Mouse (Mus musculus) liver, postnatal 0 days (tissue): ENCODE data around the gene Ptcra. TPM values are rescaled to one million over a fixed set of nuclear protein-coding genes. Genes with fewer than 3 reads are reported as not detected.

Experiments used
- ATAC-seq: fragments of 200-750 bp; cut with Nextera tagmentation; 2 replicates; pipeline ENCODE4 v1.8.0; 2017; ENCODE audit warnings: mild to moderate bottlenecking, moderate library complexity
- DNase-seq: peaks from one replicate; pipeline ENCODE4 v3.0.0-alpha.2; 2016
- H3K27ac ChIP-seq: fragments of 300-500 bp; sonication (generic); 2 replicates; pipeline ENCODE4 v1.5.1; 2014; ENCODE audit warnings: antibody characterized with exemption, moderate library complexity, mild to moderate bottlenecking, low read depth
- H3K27me3 ChIP-seq: fragments of 300-500 bp; sonication (generic); 2 replicates; pipeline ENCODE4 v1.6.1; 2014; ENCODE audit warnings: low read length, control low read depth, mixed read lengths; ENCODE audit not compliant: insufficient read depth
- H3K36me3 ChIP-seq: fragments of 300-500 bp; sonication (generic); replicated peaks from 2 replicates; pipeline ENCODE4 v1.6.1; 2014; ENCODE audit warnings: mild to moderate bottlenecking, control low read depth, low read length, moderate library complexity, mixed read lengths; ENCODE audit not compliant: insufficient read depth
- H3K4me1 ChIP-seq: fragments of 300-500 bp; sonication (generic); 2 replicates; pipeline ENCODE4 v1.6.1; 2014; ENCODE audit warnings: antibody characterized with exemption, mild to moderate bottlenecking, control low read depth; ENCODE audit not compliant: insufficient read depth
- H3K4me2 ChIP-seq: fragments of 300-500 bp; sonication (generic); 2 replicates; pipeline ENCODE4 v1.6.1; 2014; ENCODE audit warnings: low read depth, mild to moderate bottlenecking, low read length, moderate library complexity, mixed read lengths
- H3K4me3 ChIP-seq: fragments of 300-500 bp; sonication (generic); 2 replicates; pipeline ENCODE4 v1.5.1; 2014; ENCODE audit warnings: low read depth, low read length
- H3K9ac ChIP-seq: fragments of 300-500 bp; sonication (generic); replicated peaks from 2 replicates; pipeline ENCODE4 v1.6.1; 2014; ENCODE audit warnings: mild to moderate bottlenecking, moderate library complexity
- H3K9me3 ChIP-seq: fragments of 300-500 bp; sonication (generic); 2 replicates; pipeline ENCODE4 v1.6.1; 2016; ENCODE audit warnings: mild to moderate bottlenecking, control low read depth, low read length, mixed read lengths
- CTCF ChIP-seq: sonication (generic); IDR thresholded peaks from 2 replicates; pipeline ENCODE4 v1.5.1; 2016; ENCODE audit warnings: antibody characterized with exemption, low read depth
- EP300 ChIP-seq: IDR thresholded peaks from 2 replicates; pipeline ENCODE4 v1.6.1; 2016; ENCODE audit warnings: antibody characterized with exemption, low read depth, mild to moderate bottlenecking
- WGBS: fragments of 180-500 bp; shearing (Covaris S2); extraction: QIAGEN DNeasy Blood & Tissue Kit; methylation state at CpG from one replicate; pipeline ENCODE4 v1.1.7; 2014; ENCODE audit not compliant: insufficient replicate concordance; 5-methylcytosine and 5-hydroxymethylcytosine counted together
- polyA plus RNA-seq: library from polyadenylated mRNA; unstranded; fragments of >200 nt; fragmentation: Nextera tagmentation; extraction: Ambion mirVana; gene quantifications from 2 replicates; pipeline ENCODE4 v1.2.1, GENCODE M21; 2015

The Ptcra gene
- polyA plus RNA-seq, 1 experiment from 2014 or later: 0.14 TPM

DNA sequence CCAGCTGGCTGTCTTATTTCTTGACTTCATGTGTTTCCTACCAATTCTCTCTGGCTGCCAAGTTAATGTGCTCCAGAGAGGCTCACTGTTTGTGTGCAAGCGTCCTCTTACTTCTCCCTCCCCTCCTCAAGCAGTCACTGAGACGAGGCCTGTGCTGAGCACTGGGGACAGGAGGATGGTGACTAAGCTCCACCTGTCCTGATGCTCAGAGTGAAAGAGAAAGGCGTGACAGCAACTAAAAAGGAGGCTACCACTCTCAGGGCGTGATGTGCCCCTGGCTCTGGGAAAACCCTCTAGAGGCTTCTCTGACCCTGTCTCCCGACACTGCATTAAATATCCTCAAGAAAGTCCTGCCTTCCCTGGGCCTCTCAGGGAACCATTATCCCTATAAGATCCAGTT is 14.2 kb downstream of the Ptcra start:
- no peak for ATAC-seq
- H3K27ac ChIP-seq: no peak overlapping the region
- H3K9me3 ChIP-seq: no peaks in the 10 kb centered on the region
- 85% methylated on average over 5 of the region's 5 CpGs for WGBS
- no peak overlapping the region for H3K9ac ChIP-seq
- no peaks in the 10 kb centered on the region for H3K27me3 ChIP-seq
- peaks cover 36% of the 10 kb centered on the region for H3K4me1 ChIP-seq
- H3K4me3 ChIP-seq: no peak overlapping the region
- peaks cover 16% of the 10 kb centered on the region; the same call in 1 of the 2 replicates for H3K36me3 ChIP-seq
- TF ChIP-seq CTCF (no peak), EP300 (no peak)
- DNase-seq: no peak
- H3K4me2 ChIP-seq: no peak overlapping the region

DNA sequence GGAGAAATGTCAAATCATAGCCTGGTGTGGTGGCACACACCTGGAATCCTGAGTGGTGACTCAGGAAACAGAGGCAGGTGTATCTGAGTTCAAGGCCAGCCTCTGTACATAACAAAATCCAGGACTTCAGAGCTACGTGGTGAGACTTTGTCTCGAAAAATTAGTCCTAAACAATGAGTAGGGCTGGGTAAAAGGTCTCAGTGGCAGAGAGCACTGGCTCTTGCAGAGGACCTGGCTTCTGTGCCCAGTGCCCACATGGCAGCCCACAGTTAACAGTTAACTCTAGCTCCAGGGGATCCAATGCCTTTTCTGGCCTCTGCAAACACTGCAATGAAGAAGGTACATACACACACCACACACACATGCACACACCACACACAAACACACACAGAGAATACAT is 15.7 kb downstream of the Ptcra start:
- DNase-seq: no peak
- ATAC-seq: no peak
- Histone ChIP-seq H3K4me3 (no peak overlapping the region), H3K27ac (peak overlapping the region; percentile 16; the same call in 1 of the 2 replicates), H3K9me3 (no peaks in the 10 kb centered on the region), H3K27me3 (no peaks in the 10 kb centered on the region), H3K36me3 (peaks cover 22% of the 10 kb centered on the region; the same call in 1 of the 2 replicates), H3K9ac (no peak overlapping the region), H3K4me2 (no peak overlapping the region), H3K4me1 (peaks cover 36% of the 10 kb centered on the region)
- TF ChIP-seq EP300: no peak
- TF ChIP-seq CTCF: no peak
- WGBS: 53% methylated on average over 2 of the region's 2 CpGs

DNA sequence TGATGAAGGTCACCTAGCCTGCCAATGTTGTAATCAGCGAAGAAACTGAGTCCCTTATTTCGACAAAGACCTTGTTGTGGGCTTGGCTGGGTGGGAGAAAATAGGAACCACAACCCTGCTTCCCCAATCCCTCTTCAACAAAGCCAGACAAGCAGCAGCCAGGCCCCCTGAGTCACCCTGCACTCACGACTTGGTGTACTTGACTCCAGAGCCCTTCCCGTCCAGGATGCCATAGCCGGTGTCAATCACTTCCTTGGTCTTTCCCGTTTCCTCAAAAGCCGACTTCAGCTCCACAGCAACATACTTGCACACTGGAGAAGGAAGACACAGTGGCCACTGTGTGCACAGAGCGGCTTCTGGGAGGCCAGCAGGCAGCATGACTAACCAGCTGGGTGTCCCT is 16.3 kb downstream of the Ptcra start:
- Histone ChIP-seq H3K4me2 (no peak overlapping the region), H3K27me3 (no peaks in the 10 kb centered on the region), H3K27ac (0 out of 2 replicates have a peak overlapping the region, but pooled peaks have one; percentile 16), H3K36me3 (peaks cover 22% of the 10 kb centered on the region; the same call in 1 of the 2 replicates), H3K9ac (no peak overlapping the region), H3K4me3 (no peak overlapping the region), H3K9me3 (no peaks in the 10 kb centered on the region), H3K4me1 (peaks cover 31% of the 10 kb centered on the region)
- TF ChIP-seq EP300: no peak
- TF ChIP-seq CTCF: no peak
- no peak for DNase-seq
- no peak for ATAC-seq
- 58% methylated on average over 8 of the region's 8 CpGs for WGBS

DNA sequence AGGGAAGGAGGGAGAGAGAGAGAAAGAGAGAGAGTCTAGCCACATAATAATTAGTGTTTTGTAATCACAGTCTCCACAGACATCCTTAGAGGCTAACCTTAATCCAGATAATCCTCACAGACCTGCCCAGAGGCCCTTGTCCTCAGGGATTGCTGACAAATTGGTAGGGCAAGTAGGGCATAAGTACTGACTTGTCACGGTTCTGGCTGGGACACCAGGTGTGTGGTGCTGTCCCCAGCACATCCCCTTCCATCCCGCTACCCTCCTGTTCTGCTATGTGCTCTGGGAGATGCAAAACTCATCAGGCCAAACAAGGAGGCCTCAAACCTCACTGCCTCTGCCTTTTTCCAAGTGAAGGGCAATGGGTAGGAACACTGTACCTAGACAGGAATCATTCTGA is 18.0 kb downstream of the Ptcra start:
- Histone ChIP-seq H3K4me2 (no peak overlapping the region), H3K27ac (no peak overlapping the region), H3K36me3 (peaks cover 27% of the 10 kb centered on the region; the same call in 1 of the 2 replicates), H3K4me3 (no peak overlapping the region), H3K9ac (no peak overlapping the region), H3K4me1 (peaks cover 24% of the 10 kb centered on the region), H3K27me3 (no peaks in the 10 kb centered on the region), H3K9me3 (no peaks in the 10 kb centered on the region)
- DNase-seq (no peak), ATAC-seq (no peak)
- no peak for TF ChIP-seq CTCF
- no peak for TF ChIP-seq EP300
- WGBS: 88% methylated on average over 2 of the region's 2 CpGs

DNA sequence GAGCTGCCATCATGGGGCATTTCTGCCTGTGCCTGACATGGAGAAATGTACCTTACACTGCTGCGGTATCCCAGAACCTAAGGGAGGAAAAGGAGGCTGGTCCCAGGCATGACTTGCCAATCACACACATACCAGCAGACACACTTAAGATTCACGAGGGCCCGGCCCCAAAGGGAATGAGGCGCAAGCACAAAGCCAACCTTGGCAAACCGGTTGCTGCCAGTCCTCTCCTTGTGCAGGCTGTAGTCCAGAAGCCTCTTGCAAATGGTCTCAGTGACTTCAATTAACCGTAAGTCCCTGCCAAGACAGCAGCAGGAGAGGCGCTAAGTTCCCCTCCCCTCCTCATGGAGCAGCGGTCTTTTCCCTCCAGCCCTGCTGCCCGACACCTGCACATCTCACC is 20.5 kb downstream of the Ptcra start:
- H3K4me2 ChIP-seq: no peak overlapping the region
- H3K4me3 ChIP-seq: no peak overlapping the region
- no peak for ATAC-seq
- no peaks in the 10 kb centered on the region for H3K27me3 ChIP-seq
- peaks cover 11% of the 10 kb centered on the region for H3K4me1 ChIP-seq
- H3K9ac ChIP-seq: no peak overlapping the region
- TF ChIP-seq EP300 (no peak), CTCF (no peak)
- peaks cover 26% of the 10 kb centered on the region; the same call in 1 of the 2 replicates for H3K36me3 ChIP-seq
- 90% methylated on average over 9 of the region's 9 CpGs for WGBS
- no peak for DNase-seq
- peaks cover 2% of the 10 kb centered on the region; the same call in 1 of the 2 replicates for H3K9me3 ChIP-seq
- H3K27ac ChIP-seq: no peak overlapping the region

DNA sequence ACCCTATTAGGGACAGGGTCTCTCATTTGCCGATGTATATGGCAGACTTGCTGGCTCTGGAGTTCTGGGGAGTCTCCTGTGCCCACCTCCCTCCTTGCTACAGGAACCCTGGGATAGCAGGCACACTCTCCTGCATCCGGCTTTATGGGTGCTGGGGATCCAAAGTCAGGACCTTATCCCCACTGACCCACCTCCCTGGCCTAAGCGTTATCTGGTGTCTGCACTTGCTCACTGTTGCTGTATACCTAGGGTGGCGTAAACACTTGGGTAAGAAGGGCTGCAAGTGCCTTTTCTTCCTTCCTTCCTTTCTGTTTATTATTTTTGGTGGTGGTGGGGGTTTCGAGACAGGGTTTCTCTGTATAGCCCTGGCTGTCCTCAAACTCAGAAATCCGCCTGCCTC is 22.2 kb downstream of the Ptcra start:
- no peak overlapping the region for H3K9ac ChIP-seq
- H3K27me3 ChIP-seq: no peaks in the 10 kb centered on the region
- H3K4me2 ChIP-seq: no peak overlapping the region

DNA sequence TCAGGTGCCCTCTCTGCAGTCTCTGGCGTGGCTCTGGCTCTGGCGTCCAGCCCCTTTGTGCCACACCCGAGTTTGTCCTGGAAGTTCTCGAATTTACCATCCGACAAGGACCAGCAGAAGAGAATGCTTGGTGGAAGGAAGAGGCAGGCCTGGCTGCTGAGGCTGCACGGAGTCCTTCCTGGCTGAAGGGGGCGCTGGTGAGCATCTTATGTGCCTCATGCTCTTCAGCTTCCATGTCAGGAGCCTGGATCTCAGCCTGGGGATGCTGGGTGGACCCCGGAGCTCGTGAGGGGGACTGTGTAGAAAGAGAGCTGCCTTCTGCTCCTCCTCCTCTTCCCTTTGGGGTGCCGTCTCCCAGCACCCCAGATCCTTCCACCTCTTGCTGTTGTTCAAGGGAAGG is 27.4 kb downstream of the Ptcra start:
- no peak overlapping the region for H3K9ac ChIP-seq
- no peak overlapping the region for H3K4me3 ChIP-seq
- H3K27ac ChIP-seq: peak overlapping the region; percentile 91
- 0 out of 2 replicates have a peak, but pooled peaks cover 4% of the 10 kb centered on the region for H3K36me3 ChIP-seq
- H3K27me3 ChIP-seq: no peaks in the 10 kb centered on the region
- H3K4me1 ChIP-seq: peaks cover 8% of the 10 kb centered on the region; the same call in 1 of the 2 replicates
- TF ChIP-seq CTCF (peak; percentile 75), EP300 (no peak)
- peak overlapping the region; percentile 5; the same call in 1 of the 2 replicates for H3K4me2 ChIP-seq
- DNase-seq: peak; percentile 72
- no peak for ATAC-seq
- WGBS: 46% methylated on average over 10 of the region's 10 CpGs
- peaks cover 2% of the 10 kb centered on the region; the same call in 1 of the 2 replicates for H3K9me3 ChIP-seq

More for the DNA sequence above, 22.2 kb downstream of the Ptcra start:
- TF ChIP-seq CTCF (no peak), EP300 (no peak)
- DNase-seq (no peak), ATAC-seq (no peak)
- Histone ChIP-seq H3K36me3 (peaks cover 21% of the 10 kb centered on the region; the same call in 1 of the 2 replicates), H3K27ac (no peak overlapping the region), H3K9me3 (peaks cover 2% of the 10 kb centered on the region; the same call in 1 of the 2 replicates), H3K4me1 (no peaks in the 10 kb centered on the region), H3K4me3 (no peak overlapping the region)
- 81% methylated on average over 6 of the region's 6 CpGs for WGBS
